Mouse (Mus musculus) CH12.LX (cell line): ENCODE measurements around the gene Adamts15.

Experiments
- CTCF ChIP-seq, 2 experiments: IDR thresholded peaks in 1 of 2; conservative IDR thresholded peaks in 1 of 2; 2 replicates each; pipeline ENCODE4 v1.5.1; 2011 to 2012; ENCODE audit warnings: low read depth in 2 of 2, low read length in 2 of 2, improper control_type of control experiment in 1 of 2, inconsistent platforms in 1 of 2, mild to moderate bottlenecking in 1 of 2, moderate library complexity in 1 of 2
- ELF1 ChIP-seq: IDR thresholded peaks from 2 replicates; pipeline ENCODE4 v1.6.1; 2014; ENCODE audit warnings: low read depth, mild to moderate bottlenecking, inconsistent platforms, low read length, improper control_type of control experiment
- PAX5 ChIP-seq: IDR thresholded peaks from 2 replicates; pipeline ENCODE4 v1.6.1; 2012; ENCODE audit warnings: low read length, inconsistent platforms, mixed read lengths
- POLR2A ChIP-seq: IDR thresholded peaks from 2 replicates; pipeline ENCODE4 v1.6.1; 2011; ENCODE audit warnings: low read depth, mild to moderate bottlenecking, improper control_type of control experiment, low read length
- TCF12 ChIP-seq: IDR thresholded peaks from 2 replicates; pipeline ENCODE4 v1.6.1; 2014; ENCODE audit warnings: low read depth, mild to moderate bottlenecking, inconsistent platforms, low read length, improper control_type of control experiment
- USF1 ChIP-seq: IDR thresholded peaks from 2 replicates; pipeline ENCODE4 v1.6.1; 2014; ENCODE audit warnings: low read depth, mild to moderate bottlenecking, inconsistent platforms, low read length, improper control_type of control experiment
- USF2 ChIP-seq: conservative IDR thresholded peaks from 2 replicates; pipeline ENCODE4 v1.6.1; 2011; ENCODE audit warnings: low read depth, low read length, improper control_type of control experiment
- ZC3H11A ChIP-seq: IDR thresholded peaks from 2 replicates; pipeline ENCODE4 v1.6.1; 2012; ENCODE audit warnings: low read depth, mild to moderate bottlenecking, inconsistent platforms, low read length, improper control_type of control experiment
- ZKSCAN1 ChIP-seq: IDR thresholded peaks from 2 replicates; pipeline ENCODE4 v1.6.1; 2012; ENCODE audit warnings: low read depth, inconsistent platforms, low read length, improper control_type of control experiment, borderline replicate concordance

DNA sequence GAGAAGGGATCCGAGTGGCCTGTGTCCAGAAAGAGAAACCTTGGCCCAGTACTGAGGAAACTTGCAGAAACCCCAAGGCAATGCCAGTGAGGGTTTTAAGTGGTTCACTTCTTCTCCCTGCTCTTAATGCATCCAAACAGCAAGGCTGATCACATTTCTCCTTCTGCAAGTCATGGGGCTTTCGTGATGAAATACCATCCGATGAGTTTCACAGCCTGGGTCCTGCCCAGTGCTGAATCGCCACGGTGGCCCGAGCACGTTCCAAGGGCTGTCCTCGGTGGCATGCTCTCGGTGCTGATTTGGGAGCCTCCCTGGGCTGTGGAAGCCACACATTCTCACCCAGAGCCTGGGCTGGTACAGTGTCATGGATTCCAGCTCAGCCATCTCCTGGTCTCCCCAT lies 33.0 kb upstream of the Adamts15 start:
- TF ChIP-seq CTCF (conservative IDR thresholded peaks at IDR 0.05 in 1 of 2, IDR thresholded peaks at IDR 0.05 in 1 of 2; ENCODE audit: low read depth in 2 of 2, low read length in 2 of 2): no peak
- no peak for TF ChIP-seq USF1
- no peak for TF ChIP-seq PAX5
- no peak for TF ChIP-seq USF2
- TF ChIP-seq ELF1: no peak
- no peak for TF ChIP-seq TCF12
- TF ChIP-seq POLR2A: no peak
- TF ChIP-seq ZKSCAN1: no peak
- TF ChIP-seq ZC3H11A: no peak
